Mouse (Mus musculus) layer of hippocampus, adult 11-12 months (tissue): ENCODE results near the gene Scnn1b.

ENCODE experiments used
- DNase-seq: peaks from one replicate; pipeline ENCODE4 v3.0.0; 2022; ENCODE audit warnings: low spot score

The Scnn1b gene

GRCm38 (mm10) chr7:121864858-121865585 lies at the start of gene Scnn1b:
Gene Scnn1b (plus strand): TSS chr7:121865038.
- DNase-seq: no peak

- no peak for DNase-seq
Measured at GRCm38 (mm10) chr7:121821632-121822031, 43.2 kb upstream of the Scnn1b start.

- no peak for DNase-seq
Measured at GRCm38 (mm10) chr7:121828481-121828880, 36.4 kb upstream of the Scnn1b start.

- DNase-seq: no peak
Measured at GRCm38 (mm10) chr7:121835392-121835791, 29.4 kb upstream of the Scnn1b start.

GRCm38 (mm10) chr7:121836827-121837226 lies 28.0 kb upstream of the Scnn1b start:
- DNase-seq: peak; percentile 37

- DNase-seq: peak; percentile 66
Measured at GRCm38 (mm10) chr7:121840810-121841209, 24.0 kb upstream of the Scnn1b start.

- no peak for DNase-seq
Measured at GRCm38 (mm10) chr7:121842234-121842633, 22.6 kb upstream of the Scnn1b start.

- no peak for DNase-seq
Measured at GRCm38 (mm10) chr7:121845964-121846363, 18.9 kb upstream of the Scnn1b start.

GRCm38 (mm10) chr7:121848537-121849168 lies 16.2 kb upstream of the Scnn1b start:
- DNase-seq: no peak

GRCm38 (mm10) chr7:121857177-121857884 lies 7.5 kb upstream of the Scnn1b start:
- no peak for DNase-seq

GRCm38 (mm10) chr7:121858939-121859338 lies 5.9 kb upstream of the Scnn1b start:
- no peak for DNase-seq

GRCm38 (mm10) chr7:121871631-121872030 lies 6.8 kb downstream of the Scnn1b start:
- no peak for DNase-seq

- DNase-seq: no peak
Measured at GRCm38 (mm10) chr7:121873998-121874397, 9.2 kb downstream of the Scnn1b start.

GRCm38 (mm10) chr7:121874784-121875183 lies 9.9 kb downstream of the Scnn1b start:
- DNase-seq: no peak

- DNase-seq: no peak
Measured at GRCm38 (mm10) chr7:121880246-121880645, 15.4 kb downstream of the Scnn1b start.

GRCm38 (mm10) chr7:121890636-121891360 lies 26.0 kb downstream of the Scnn1b start:
- DNase-seq: peak; percentile 46

GRCm38 (mm10) chr7:121896689-121897088 lies 31.9 kb downstream of the Scnn1b start:
- no peak for DNase-seq

GRCm38 (mm10) chr7:121899311-121899710 lies 34.5 kb downstream of the Scnn1b start:
- no peak for DNase-seq

- no peak for DNase-seq
Measured at GRCm38 (mm10) chr7:121899940-121900339, 35.1 kb downstream of the Scnn1b start.

- DNase-seq: no peak
Measured at GRCm38 (mm10) chr7:121902757-121903411, 38.0 kb downstream of the Scnn1b start.

- DNase-seq: no peak
Measured at GRCm38 (mm10) chr7:121906879-121907278, 42.0 kb downstream of the Scnn1b start.

GRCm38 (mm10) chr7:121912250-121912649 lies 47.4 kb downstream of the Scnn1b start:
- no peak for DNase-seq
